Mouse (Mus musculus) bone marrow, adult 2 months (tissue): ENCODE data around the gene Gm49450.

Experiments used
- CTCF ChIP-seq: fragments of 200-500 bp; IDR thresholded peaks from 2 replicates; pipeline ENCODE4 v1.5.1; 2011; ENCODE audit warnings: low read length, control low read depth; ENCODE audit not compliant: control insufficient read depth, insufficient read depth
- POLR2A ChIP-seq: fragments of 200-500 bp; IDR thresholded peaks from 2 replicates; pipeline ENCODE4 v1.6.1; 2011; ENCODE audit warnings: low read depth, mild to moderate bottlenecking, control low read depth, low read length, borderline replicate concordance; ENCODE audit not compliant: control insufficient read depth

DNA sequence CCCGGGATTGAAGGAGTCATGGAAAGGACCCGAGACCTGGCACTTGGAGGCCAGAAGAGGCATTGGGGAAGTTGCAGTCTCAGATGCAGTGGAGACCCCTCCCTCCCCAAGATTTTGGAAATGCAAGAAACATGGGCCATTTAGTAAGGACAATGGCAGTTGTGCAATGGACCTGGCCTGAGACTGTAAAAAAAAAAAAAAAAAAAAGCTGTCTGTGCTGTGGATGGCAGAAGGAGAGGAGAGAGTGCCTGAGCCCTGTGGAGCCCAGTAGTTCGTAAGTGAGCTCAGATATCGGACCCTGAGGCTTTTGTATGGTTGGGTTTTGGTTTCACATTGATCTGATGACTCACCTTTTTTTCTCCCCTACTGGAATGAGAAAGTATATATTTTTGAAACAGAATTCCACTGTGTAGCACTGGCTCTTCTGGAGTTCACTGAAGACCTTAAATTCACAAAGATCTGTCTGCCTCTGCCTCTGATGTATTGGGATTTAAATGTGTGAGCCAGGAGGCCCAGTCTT is 5.6 kb upstream of the Gm49450 start:
- TF ChIP-seq CTCF, result no peak
- no peak for TF ChIP-seq POLR2A
